Mouse (Mus musculus): Measurements from ENCODE around the gene Tceanc.
A peak's percentile ranks its signal among the peaks of the same experiment; 100 is the strongest.
"Not testable (repeated sequence)": the region's sequence is repeated elsewhere in the genome, so short reads cannot be mapped to it uniquely, and the experiment has no call there.

Tceanc gene

GRCm38 (mm10) chrX:166518345-166518744, at the start of gene Tceanc:
TSS of gene Tceanc (minus strand) at chrX:166518567.
- no peak for DNase-seq (ENCODE audit: low spot score)

DNA sequence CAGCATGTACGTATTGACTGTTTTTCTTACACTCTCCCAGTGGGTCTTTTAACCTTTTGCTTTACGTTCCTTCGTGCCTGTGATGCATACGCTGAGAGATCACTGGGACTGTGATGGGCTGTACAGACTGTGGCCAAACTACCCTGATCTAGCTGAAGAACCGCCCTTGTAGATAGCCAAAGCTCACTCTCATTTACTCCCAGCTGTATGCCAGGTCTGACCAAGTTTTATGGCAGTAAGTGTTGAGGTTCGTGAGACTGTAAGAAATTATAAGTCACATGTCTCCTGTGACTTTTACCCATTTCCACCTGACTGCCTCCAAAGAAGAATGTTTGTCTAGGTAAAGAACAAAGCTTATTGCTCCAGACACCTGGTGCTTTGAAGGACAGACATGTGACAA, 47.6 kb upstream of the Tceanc start:
- no peak for DNase-seq (ENCODE audit: low spot score)

DNA sequence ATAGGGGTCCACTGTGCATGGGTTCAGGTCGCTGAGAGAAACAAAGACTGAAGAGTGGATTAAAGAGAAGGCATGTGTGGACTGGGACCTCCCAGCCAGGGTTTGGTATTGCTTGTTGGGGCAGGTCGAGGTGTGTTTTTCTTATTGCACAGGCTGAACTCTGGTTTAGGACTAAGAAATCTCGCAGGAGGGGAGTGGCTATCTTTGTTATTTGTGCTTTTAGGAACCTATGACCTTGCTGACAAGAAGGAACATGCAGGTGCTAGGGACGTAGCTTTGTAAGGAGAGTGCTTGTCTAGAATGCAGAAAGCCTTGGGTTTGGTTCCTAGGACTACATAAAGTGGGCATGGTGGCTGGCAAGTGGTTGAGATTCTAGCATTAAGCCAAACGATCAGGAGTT, 47.0 kb upstream of the Tceanc start:
- no peak for DNase-seq (ENCODE audit: low spot score)

GRCm38 (mm10) chrX:166564900-166565299, 46.5 kb upstream of the Tceanc start:
- no peak for DNase-seq (ENCODE audit: low spot score)

- no peak for DNase-seq (ENCODE audit: low spot score)
These were observed 41.0 kb upstream of the Tceanc start for GRCm38 (mm10) chrX:166559333-166559732.

DNA sequence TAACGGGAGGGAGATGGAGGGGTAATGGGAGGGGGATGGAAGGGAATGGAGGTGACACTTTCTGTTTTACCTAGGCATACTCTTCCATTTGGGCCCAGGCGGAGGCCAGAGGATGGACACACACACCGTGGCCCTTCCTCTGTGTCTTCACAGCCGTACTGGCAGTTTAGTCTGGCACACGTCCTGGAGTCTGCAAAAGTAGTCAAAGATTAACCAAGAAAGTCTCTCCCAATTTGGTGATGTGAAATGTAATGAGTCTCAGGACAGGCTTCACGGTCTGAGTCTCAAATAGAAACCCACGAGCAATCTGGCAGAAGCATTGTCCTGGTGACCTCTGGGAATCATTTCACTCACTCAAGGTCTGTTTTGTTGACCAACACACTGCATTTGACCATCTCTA, 34.0 kb upstream of the Tceanc start:
- DNase-seq (ENCODE audit: low spot score) = no peak

- no peak for DNase-seq (ENCODE audit: low spot score)
These were observed 28.1 kb upstream of the Tceanc start for GRCm38 (mm10) chrX:166546495-166546894.

DNA sequence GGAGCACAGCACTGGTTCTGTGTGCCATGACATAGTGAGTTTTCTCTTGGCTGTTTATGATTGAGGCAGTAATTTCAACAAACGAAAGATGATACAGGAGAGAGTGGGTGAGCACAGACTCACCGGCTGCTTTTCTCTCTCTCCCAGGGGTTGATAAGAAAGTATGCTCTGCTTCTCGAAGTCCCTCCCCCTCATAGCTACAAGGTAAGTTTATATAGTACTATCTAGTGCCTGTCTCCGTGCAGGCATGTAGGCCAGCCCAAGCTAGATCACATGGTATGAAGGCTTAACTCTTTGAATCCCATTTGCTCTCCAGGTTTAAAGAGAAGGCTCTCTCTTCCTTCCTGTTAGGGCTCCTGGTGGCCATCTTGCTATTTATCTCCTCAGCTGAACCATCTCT, 16.8 kb upstream of the Tceanc start:
- DNase-seq (ENCODE audit: low spot score) = no peak

- no peak for DNase-seq (ENCODE audit: low spot score)
These were observed 15.1 kb upstream of the Tceanc start for GRCm38 (mm10) chrX:166533432-166533831.

GRCm38 (mm10) chrX:166531671-166532070, 13.3 kb upstream of the Tceanc start:
- no peak for DNase-seq (ENCODE audit: low spot score)

- DNase-seq (ENCODE audit: low spot score) = no peak
These were observed 9.8 kb upstream of the Tceanc start for GRCm38 (mm10) chrX:166528126-166528525.

GRCm38 (mm10) chrX:166525637-166526315, 7.4 kb upstream of the Tceanc start:
- DNase-seq (ENCODE audit: low spot score) = no peak

- DNase-seq (ENCODE audit: low spot score) = no peak
These were observed 2.4 kb upstream of the Tceanc start for GRCm38 (mm10) chrX:166520782-166521181.

- no peak for DNase-seq (ENCODE audit: low spot score)
These were observed 1.7 kb downstream of the Tceanc start for GRCm38 (mm10) chrX:166516631-166517030.

GRCm38 (mm10) chrX:166515923-166516322, 2.4 kb downstream of the Tceanc start:
- no peak for DNase-seq (ENCODE audit: low spot score)

DNA sequence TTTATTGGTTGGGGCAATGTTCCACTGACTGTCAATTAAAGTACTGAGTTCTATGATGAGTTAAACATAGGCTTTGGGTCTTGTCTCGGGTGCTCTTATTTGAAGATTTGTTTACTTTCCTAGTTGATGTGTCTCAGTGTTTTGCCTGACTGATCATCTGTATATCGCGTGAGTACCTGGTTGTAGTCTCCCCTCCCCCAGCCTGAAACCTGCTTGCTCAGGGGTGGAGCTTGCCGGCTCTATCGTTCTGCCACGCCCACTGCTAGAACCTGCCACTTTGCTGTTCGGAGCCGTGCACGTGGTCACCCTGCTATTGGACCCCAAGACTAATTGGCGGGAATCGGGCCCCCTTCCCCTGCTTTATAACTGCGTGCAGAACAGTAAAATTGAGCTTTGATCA, 4.3 kb downstream of the Tceanc start:
- DNase-seq (ENCODE audit: low spot score) = not testable (repeated sequence)

DNA sequence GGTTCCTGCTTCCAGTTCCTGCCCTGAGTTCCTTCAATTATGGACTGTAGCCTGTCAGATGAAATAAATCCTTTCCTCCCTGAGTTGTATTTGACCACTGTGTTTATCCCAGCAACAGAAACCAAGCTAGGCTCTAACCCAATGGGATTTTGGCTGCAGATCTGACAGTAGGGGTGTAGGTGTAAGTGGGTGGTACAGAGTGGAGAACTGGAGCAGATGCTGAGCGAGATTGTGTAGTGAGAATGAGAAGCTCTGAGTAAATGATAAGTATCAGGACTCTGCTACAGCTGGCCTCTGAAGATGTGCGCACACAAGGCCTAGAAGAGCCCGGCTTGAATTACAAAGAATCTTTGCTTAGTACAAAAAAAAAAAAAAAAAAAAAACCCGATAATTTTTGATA, 6.3 kb downstream of the Tceanc start:
- DNase-seq (ENCODE audit: low spot score) = no peak

- no peak for DNase-seq (ENCODE audit: low spot score)
These were observed 7.3 kb downstream of the Tceanc start for GRCm38 (mm10) chrX:166511107-166511506.

DNA sequence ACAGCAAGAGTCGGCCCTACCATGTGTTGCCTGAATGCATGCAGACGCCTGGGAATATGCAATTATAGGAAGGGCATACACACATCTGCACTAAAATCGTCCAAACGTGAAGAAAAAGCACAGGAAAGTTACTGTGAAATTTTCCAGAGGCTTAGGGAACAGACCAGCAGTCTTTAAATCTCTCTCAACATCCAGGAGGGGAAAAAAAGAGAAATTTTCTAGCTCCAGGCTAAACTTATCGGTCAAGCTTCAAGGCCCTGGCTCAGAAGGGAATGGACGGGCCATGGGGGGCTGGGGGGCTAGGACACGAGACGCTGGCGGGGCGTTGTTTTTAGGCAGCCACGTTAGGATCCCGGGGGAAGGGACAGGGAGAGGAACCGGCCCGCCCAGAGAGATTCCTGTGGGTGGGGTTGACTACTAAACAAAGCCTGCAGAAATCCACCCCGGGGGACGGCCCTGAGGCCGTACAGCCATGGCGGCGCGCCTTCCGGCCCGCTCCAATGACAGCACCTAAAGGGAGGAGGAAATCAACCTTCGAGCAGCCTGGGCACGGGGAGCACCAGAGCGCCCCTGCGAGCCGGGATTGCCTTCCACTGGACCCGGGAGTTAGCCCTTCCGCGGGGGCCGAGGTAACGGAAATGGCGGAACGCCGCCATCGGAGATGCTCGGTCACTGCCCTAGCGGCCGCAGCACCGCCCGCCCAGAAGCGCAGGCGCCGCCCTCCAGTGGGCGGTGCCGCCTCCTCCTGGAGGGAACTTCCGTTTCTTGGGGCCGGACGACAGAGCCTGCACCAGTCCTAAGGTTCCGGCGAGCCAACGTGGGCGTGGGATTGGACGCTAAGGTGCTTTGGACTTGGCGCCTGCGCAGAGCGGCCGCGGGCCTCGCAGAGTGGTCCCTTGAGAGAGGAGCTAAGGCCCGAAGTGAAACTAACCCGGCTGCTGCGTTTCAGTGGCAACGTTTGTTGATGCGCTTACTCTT, 8.3 kb downstream of the Tceanc start:
- DNase-seq (ENCODE audit: low spot score) = peak; percentile 93

GRCm38 (mm10) chrX:166504421-166504820, 13.9 kb downstream of the Tceanc start:
- no peak for DNase-seq (ENCODE audit: low spot score)

GRCm38 (mm10) chrX:166499496-166500190, 18.7 kb downstream of the Tceanc start:
- DNase-seq (ENCODE audit: low spot score) = no peak

- DNase-seq (ENCODE audit: low spot score) = no peak
These were observed 20.6 kb downstream of the Tceanc start for GRCm38 (mm10) chrX:166497771-166498170.

DNA sequence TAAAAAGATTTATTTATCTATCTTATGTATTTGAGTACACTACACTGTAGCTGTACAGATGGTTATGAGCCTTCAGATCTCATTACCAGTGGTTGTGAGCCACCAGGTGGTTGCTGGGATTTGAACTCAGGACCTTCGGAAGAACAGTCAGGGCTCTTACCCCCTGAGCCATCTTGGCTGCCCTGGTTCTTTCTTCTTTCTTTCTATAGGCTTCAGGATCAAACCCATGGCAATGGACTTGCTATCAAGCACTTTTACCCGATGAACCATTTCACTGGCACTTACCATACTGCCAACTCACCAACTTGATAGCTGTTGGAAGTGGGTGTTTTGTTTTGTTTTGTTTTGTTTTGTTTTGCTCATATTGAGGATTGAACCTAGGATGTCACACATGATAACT, 23.3 kb downstream of the Tceanc start:
- no peak for DNase-seq (ENCODE audit: low spot score)
